Mouse (Mus musculus): ENCODE results near the gene Stox2.

The Stox2 gene

DNA sequence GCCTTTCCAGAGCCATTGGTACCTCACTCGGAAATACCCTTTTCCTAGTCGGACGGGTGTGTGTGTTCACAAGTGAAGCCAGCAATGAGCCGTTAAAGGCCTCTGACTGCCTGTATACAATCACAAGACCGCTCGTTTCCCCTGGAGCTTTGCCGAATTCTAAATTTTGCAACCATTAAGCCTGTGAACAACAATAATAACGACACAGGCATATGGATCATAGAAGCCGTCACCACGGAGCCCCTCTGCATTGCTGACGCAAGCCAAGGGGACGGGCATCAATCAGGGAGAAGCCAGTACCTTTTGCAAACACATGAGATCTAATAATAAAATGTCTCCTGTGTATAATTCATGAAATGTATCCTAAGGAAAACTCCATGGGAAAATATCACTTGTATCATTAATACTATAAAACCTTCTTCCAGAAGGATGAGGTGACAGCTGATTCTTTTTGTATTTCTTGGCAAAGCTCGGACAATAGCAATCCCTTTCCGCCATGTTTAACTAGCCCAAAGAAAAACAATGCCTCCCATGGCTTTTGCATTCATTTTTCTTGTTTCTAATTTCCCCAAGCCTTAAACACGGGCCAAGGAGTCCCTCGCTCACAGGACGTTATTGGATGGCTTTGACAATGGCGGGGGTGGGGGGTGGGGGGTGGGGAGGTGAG, 265.0 kb downstream of the Stox2 start:
- no peak for DNase-seq

DNA sequence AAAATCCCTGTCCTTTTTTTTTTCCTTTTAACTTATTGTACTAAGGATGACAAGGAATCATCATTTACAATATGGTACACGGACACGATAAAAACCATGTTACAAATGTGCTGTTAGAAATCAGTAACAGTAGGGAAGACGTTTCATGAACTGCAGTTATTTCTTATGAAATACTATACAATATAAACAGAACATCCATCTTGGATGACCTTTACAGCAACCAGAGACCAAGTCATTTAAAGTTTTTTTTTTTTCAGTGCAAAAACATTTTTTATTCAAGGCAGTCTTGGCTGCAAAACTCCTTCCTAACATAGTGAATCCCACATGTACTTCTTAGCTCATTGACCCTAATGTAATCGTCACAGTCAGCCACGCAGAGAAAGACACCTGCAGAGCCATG, 266.0 kb downstream of the Stox2 start:
- DNase-seq = no peak

DNA sequence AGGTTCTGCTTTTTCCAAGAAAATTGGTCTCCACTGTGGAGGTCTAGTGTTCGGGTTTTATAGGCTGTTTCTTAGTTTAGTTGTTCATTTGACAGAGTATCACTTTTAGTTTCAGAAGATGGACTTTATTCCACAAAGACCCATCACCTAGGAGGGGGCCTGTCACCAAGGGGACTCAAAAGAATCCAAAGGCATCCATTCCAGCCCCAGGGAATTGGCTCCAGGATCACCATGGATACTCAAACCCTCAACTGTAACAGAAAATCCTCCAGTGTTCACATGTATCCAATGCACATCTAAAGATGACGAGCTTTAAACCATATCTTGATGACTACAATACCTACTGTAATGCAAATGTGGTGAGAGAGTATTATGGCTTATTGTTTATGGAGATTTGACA, 267.4 kb downstream of the Stox2 start:
- peak in 1 of 2 experiments; percentile 9 for DNase-seq

DNA sequence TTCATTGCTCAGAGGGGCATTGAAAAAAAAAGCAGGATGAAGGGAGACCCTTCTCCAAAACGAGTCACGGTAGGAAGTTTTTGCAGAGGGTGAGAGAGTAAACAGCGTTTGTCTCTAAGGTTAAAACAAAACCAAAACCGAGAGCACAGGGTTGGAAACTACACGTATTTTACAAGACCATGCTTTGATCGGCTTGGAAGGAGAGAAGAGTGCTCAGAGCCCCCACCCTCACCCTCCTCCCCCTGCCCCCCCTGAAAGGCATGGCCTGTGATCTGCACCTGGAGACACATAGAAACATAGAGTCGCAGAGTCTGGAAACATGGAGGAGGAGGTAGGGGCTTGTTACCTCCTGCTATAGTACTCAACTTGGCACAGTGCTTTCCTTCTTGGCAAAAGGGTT, 272.3 kb downstream of the Stox2 start:
- DNase-seq = no peak

DNA sequence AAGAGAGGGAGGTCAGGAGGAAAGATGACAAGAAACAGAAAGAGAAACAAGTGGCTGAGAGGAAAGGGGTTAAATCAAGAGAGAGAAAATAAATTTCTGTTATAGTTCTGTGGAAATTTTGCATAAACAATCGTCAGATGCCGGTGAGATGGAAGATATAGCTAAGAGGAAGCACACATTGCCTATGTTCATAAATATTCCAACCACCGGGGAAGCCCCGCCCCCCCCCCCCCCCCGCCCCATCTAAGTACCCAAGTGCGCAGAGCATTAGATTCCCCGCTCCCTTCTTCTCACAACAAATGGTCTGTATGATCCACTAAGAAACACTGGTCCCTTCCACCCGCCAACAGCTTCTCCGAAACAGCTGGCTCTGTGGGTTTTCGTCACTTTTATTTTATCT, 273.3 kb downstream of the Stox2 start:
- DNase-seq = no peak

DNA sequence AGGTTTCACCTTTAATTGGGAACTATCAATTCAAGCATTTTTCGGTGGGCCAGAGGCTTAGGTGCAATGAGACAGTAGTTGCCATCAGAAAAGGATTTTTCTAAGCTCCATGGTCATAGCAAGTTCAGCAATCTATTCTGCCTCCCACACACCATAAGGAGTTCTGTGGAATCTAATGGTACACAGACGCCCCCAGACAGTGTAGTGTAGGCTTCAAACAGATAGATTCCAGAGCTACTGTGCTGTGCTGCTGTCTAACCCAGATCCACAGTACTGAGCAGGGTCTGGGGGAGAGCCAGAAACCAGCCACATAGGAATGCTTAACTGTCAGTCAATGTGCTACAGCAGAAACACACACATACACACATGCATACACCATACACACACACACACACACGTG, 285.5 kb downstream of the Stox2 start:
- DNase-seq = no peak

DNA sequence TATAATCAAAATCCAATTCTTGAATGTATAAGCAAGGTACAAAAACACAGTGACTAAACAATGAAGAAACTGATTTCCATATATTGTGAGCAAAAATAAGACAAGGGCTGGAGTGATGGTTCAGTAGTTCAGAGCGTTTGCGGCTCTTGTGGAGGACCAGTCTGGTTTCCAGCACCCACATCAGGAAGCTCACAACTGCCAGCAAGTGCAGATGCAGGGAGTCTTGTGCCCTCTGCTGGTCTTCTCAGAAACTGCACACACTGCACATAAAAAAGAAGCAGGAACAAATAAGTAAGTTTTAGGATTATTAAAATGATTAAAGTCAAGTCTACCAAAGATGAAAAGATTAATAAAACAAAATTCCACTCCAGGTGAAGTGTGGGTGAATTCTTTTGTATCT, 291.6 kb downstream of the Stox2 start:
- DNase-seq = no peak

DNA sequence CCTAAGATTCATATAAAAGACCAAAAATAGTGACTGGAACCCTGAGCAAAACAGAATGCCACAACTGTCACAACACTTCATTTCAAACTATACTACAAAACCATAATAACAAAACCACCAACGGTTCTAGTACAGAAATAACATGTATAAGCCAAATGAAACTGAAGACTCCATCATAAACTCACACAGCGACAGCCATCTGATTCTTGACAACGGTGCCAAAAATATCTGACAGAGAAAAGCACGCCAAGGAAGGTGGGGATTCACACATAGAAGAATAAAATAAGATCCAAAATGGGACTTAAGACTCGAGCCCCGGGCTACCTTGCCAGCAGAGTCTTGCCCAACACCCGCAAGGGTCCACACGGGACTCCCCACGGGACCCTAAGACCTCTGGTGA, 300.9 kb downstream of the Stox2 start:
- DNase-seq = no peak

DNA sequence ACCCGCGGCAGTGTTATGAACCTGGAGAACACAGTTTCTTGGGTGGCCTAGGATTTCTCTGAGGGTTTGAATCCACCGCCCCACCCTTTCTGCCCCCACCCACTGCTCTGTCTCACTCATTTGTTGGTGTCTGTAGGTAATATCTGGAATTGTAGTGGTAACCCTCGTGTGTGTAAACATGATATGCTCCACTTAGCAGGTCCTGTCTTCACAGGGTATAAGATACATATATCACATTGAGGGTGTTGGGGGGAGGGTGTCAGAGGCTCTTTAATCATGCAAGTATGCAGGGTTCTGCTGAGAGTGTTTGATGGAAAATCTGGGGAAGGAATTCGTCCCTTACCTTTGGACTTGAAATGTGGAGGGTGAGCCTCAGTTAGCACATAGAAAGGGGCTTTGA, 310.1 kb downstream of the Stox2 start:
- DNase-seq = no peak

DNA sequence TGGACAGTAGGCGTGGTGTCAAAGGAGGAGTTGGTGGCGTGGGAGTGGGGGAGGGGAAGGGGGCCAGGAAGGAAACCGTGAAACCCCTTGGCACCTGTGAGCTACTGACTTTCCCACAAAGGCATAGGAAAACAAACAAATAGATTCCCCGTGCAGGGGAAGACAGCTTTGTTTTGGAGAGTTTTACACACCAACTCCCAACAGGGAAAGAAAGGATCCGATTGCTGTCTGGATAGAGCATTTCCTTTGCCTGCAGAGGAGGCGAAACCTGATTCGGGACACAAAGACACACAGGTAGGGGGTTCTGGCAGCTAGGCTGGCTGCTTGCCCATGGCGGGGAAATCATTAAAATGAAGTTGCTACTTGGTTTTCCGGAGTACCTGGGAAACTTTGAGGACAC, 310.6 kb downstream of the Stox2 start:
- peak; percentile 17 to 22 for DNase-seq

DNA sequence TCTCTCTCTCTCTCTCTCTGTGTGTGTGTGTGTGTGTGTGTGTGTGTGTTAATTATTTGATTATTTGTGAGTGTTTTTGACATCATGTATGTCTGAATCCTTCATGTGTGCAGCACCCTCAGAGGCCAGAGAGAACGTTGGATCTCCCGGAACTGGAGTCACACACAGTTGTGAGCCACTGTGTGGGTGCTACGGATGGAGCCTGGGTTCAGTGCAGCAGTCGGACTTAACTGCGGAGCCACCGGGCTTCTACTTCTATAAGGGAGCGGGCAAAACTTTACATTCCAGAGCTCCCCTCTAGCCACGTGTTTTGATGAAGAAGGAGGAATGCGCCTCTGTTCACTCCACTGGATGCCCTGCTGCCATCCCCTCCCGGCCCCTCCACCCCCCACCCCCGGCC, 311.4 kb downstream of the Stox2 start:
- no peak for DNase-seq

DNA sequence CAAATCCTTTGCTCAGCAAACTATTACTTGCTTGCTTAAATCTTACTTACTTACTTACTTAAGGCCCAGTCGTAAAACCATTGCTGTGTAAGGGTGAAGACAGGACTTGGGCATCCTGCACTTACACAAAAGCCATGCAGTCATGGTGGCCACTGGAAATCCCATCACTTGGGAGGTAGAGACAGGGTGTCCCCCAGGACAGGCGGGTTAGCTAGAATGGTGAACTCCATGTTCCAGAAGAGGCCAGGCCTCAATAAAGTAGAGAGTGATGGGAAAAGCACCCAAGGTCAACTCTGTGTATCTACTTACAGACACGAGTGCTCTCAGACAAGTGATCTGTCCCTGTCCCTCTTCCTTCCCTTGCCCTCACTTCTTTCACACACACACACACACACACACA, 312.8 kb downstream of the Stox2 start:
- DNase-seq = no peak
